ENCODE assay signal across 8 mouse cellular contexts in genomic region chr7:134671467-134671901, GRCm38 (mm10). TPM values are rescaled to one million over a fixed set of nuclear protein-coding genes. Genes with fewer than 3 reads are reported as not detected.
DNase-seq lines count a peak whose midpoint lies in the region; ATAC-seq and TF ChIP-seq lines count a peak whose summit lies in the region.

No protein-coding gene starts in this region.

- peak overlapping the region; percentile 73 for H3K9ac ChIP-seq in heart, postnatal 0 days (replicated peaks; ENCODE audit: low read depth, low read length)
- peak overlapping the region; percentile 95 for H3K9ac ChIP-seq in limb, embryonic 12.5 days (replicated peaks)
- peak overlapping the region; percentile 72; the same call in 1 of the 2 replicates for H3K9ac ChIP-seq in neural tube, embryonic 13.5 days

- H3K4me3 ChIP-seq in cerebellum, adult 2 months (replicated peaks; ENCODE audit: insufficient read depth, low read depth, low read length) = peak overlapping the region; percentile 36
- peak overlapping the region; percentile 70 for H3K4me3 ChIP-seq in heart, postnatal 0 days (ENCODE audit: low read depth, low read length)
- peak overlapping the region; percentile 80 for H3K4me3 ChIP-seq in limb, embryonic 12.5 days (replicated peaks)
- peak overlapping the region; percentile 62 for H3K4me3 ChIP-seq in neural tube, embryonic 13.5 days

- H3K27me3 ChIP-seq in cerebellum, adult 2 months (ENCODE audit: control insufficient read depth, insufficient read depth, low read length) = peaks cover 1% of the 10 kb centered on the region; the same call in 1 of the 2 replicates
- H3K27me3 ChIP-seq in heart, postnatal 0 days (ENCODE audit: control insufficient read depth, insufficient read depth, low read length) = no peaks in the 10 kb centered on the region
- H3K27me3 ChIP-seq in limb, embryonic 12.5 days = no peaks in the 10 kb centered on the region
- H3K27me3 ChIP-seq in neural tube, embryonic 13.5 days = peaks cover 33% of the 10 kb centered on the region

- H3K9me3 ChIP-seq in heart, postnatal 0 days (replicated peaks; ENCODE audit: control insufficient read depth, low read length) = no peaks in the 10 kb centered on the region
- H3K9me3 ChIP-seq in limb, embryonic 12.5 days = no peaks in the 10 kb centered on the region
- no peaks in the 10 kb centered on the region for H3K9me3 ChIP-seq in neural tube, embryonic 13.5 days

- H3K4me1 ChIP-seq in cerebellum, adult 2 months (ENCODE audit: control insufficient read depth, insufficient read depth, low read length) = peaks cover 4% of the 10 kb centered on the region
- peaks cover 31% of the 10 kb centered on the region for H3K4me1 ChIP-seq in heart, postnatal 0 days (ENCODE audit: control insufficient read depth, insufficient read depth)
- H3K4me1 ChIP-seq in limb, embryonic 12.5 days (replicated peaks) = peaks cover 33% of the 10 kb centered on the region
- H3K4me1 ChIP-seq in neural tube, embryonic 13.5 days (replicated peaks) = peaks cover 32% of the 10 kb centered on the region

- WGBS in cerebellum, adult 2 months = 42% methylated on average over 7 of the region's 7 CpGs
- 36% methylated on average over 7 of the region's 7 CpGs for WGBS in heart, postnatal 0 days
- WGBS in limb, embryonic 12.5 days = 16% methylated on average over 7 of the region's 7 CpGs
- 38% methylated on average over 7 of the region's 7 CpGs for WGBS in neural tube, embryonic 13.5 days

- no peak for TF ChIP-seq EP300 in heart, postnatal 0 days (IDR thresholded peaks at IDR 0.05; ENCODE audit: low read depth)

- no peak for TF ChIP-seq POLR2A in cerebellum, adult 2 months (IDR thresholded peaks at IDR 0.05; ENCODE audit: borderline replicate concordance, insufficient read depth, low read length)

- no peak for ATAC-seq in heart, postnatal 0 days (ENCODE audit: insufficient read depth, low read depth)
- no peak for ATAC-seq in limb, embryonic 12.5 days (ENCODE audit: insufficient number of reproducible peaks, insufficient read depth, low FRiP score, low TSS enrichment, low read depth)
- ATAC-seq in neural tube, embryonic 13.5 days (ENCODE audit: low read depth) = no peak
- ATAC-seq in activated CD4-positive, CD25-positive, alpha-beta regulatory T cell, adult 4 months = no peak

- H3K36me3 ChIP-seq in heart, postnatal 0 days (replicated peaks; ENCODE audit: control insufficient read depth, insufficient read depth, low read length) = no peaks in the 10 kb centered on the region
- H3K36me3 ChIP-seq in limb, embryonic 12.5 days = peaks cover 5% of the 10 kb centered on the region; the same call in 1 of the 2 replicates
- H3K36me3 ChIP-seq in neural tube, embryonic 13.5 days = no peaks in the 10 kb centered on the region

- peak overlapping the region; percentile 85 for H3K4me2 ChIP-seq in heart, postnatal 0 days (ENCODE audit: low read depth, low read length)
- H3K4me2 ChIP-seq in limb, embryonic 12.5 days = peak overlapping the region; percentile 77
- H3K4me2 ChIP-seq in neural tube, embryonic 13.5 days = peak overlapping the region; percentile 93

- TF ChIP-seq CTCF in cerebellum, adult 2 months (IDR thresholded peaks at IDR 0.05; ENCODE audit: borderline replicate concordance, insufficient read depth, low read depth, low read length) = no peak
- no peak for TF ChIP-seq CTCF in heart, postnatal 0 days (IDR thresholded peaks at IDR 0.05; ENCODE audit: low read depth)

- peak overlapping the region; percentile 7; the same call in 1 of the 2 replicates for H3K27ac ChIP-seq in cerebellum, adult 2 months (ENCODE audit: insufficient read depth, low read length)
- peak overlapping the region; percentile 83 for H3K27ac ChIP-seq in heart, postnatal 0 days (ENCODE audit: low read depth)
- H3K27ac ChIP-seq in limb, embryonic 12.5 days = peak overlapping the region; percentile 96
- H3K27ac ChIP-seq in neural tube, embryonic 13.5 days (replicated peaks) = 0 out of 2 replicates have a peak overlapping the region, but pooled peaks have one; percentile 76

- DNase-seq in cerebellum, adult 2 months = no peak
- no peak for DNase-seq in cerebellum, adult 9-11 months
- peak; percentile 51 for DNase-seq in adrenal gland, postnatal 14 days
- DNase-seq in heart, postnatal 0 days (ENCODE audit: low spot score) = peak; percentile 33
- no peak for DNase-seq in layer of hippocampus, adult 9-11 months

RNA-seq across cellular contexts. Expression of gene Dock1, which starts 1.0 kb away (rescaled TPM):
- polyA plus RNA-seq in cerebellum, adult 2 months (2012; rRNA removed) = 14.7 and 16.9 TPM in 2 replicates
- total RNA-seq in adrenal gland, postnatal 14 days (2021) = 117 and 125 TPM in 2 replicates
- 15.2 and 38.5 TPM in 2 replicates for total RNA-seq in heart, postnatal 0 days (2014; rRNA removed; ENCODE audit: low replicate concordance)
- 9.7 TPM in 2 replicates for polyA plus RNA-seq in heart, postnatal 0 days (2015; fragmentation: Nextera tagmentation; extraction: Ambion mirVana)
- polyA plus RNA-seq in limb, embryonic 12.5 days (2016; fragmentation: Nextera tagmentation; extraction: Ambion mirVana) = 47.9 and 57.0 TPM in 2 replicates
- 7.4 and 10.4 TPM in 2 replicates for polyA plus RNA-seq in neural tube, embryonic 13.5 days (2015; fragmentation: Nextera tagmentation; extraction: Ambion mirVana)
- under 1 TPM in 1 of 2 experiments, not detected in 1; 0.09 TPM for polyA plus RNA-seq in activated CD4-positive, CD25-positive, alpha-beta regulatory T cell, adult 4 months (2017; shearing (Covaris generic))

Comparison
In these comparisons a context has a peak if more than half of its experiments do, and no peak if none do; other contexts are left out.
1. DNase-seq: peak in adrenal gland, postnatal 14 days (single experiment) and heart, postnatal 0 days (single experiment); none in cerebellum, adult 2 months (0 of 2), cerebellum, adult 9-11 months (single experiment) and layer of hippocampus, adult 9-11 months (single experiment).
2. H3K27ac ChIP-seq: peak in every context shown above with its lines; median percentile 96 in limb, embryonic 12.5 days; 83 in heart, postnatal 0 days; 76 in neural tube, embryonic 13.5 days; 7 in cerebellum, adult 2 months.
3. Peak in every context shown above with its lines, with median percentiles within 50 percentile points of each other: H3K4me3 ChIP-seq, H3K4me2 ChIP-seq and H3K9ac ChIP-seq.